Mouse (Mus musculus) right cerebral cortex, postnatal 10 days (tissue): Measurements from ENCODE around the gene Olfr1346.
A peak's percentile ranks its signal among the peaks of the same experiment; 100 is the strongest.
"Not testable (repeated sequence)": the region's sequence is repeated elsewhere in the genome, so short reads cannot be mapped to it uniquely, and the experiment has no call there.

Experiments used
- DNase-seq, 2 experiments: peaks; one replicate each; pipeline ENCODE4 v3.0.0; 2021; ENCODE audit warnings: low spot score in 2 of 2

Olfr1346 gene

DNA sequence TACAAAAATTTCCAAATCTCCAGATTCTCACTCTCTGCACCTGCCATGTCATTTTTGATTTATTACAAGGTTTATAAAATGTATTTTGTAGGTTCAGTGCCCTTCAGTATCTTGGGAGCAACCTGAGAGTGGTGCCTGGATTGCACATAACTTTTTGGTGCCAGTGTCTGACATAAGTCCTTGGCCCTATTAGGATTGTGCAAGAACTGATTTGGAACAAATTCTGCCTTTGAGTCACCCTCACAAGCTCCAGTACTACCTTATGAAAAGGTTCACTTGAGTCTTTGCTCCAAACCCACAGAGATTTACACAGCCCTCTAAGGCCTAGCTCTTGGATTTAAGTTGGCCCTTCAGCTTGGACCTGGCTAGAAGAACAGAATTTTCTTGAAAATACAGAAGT lies at the start of gene Olfr1346:
Gene Olfr1346, plus strand, starts transcription at position 151 of the 400 bp plus-strand sequence.
- DNase-seq = no peak

DNA sequence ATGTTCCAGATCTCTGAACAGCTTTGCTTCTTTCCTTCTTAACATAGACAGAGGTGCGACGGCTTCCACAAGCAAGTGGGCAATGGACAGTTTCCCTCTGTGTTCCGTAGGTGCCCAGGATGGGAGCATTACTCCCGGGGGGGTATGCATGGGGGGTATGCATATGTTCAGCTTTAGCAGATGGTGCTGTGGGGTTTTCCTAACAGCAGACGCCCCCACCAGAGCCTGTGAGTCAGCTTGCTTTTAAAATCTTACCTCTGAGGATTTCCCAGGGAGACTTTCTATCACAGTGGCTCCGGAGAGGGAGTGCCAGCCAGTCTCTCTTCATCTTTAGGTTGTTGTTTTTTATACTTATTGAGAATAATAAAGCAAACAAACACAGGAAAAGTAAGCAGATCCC lies 47.0 kb upstream of the Olfr1346 start:
- DNase-seq = no peak

DNA sequence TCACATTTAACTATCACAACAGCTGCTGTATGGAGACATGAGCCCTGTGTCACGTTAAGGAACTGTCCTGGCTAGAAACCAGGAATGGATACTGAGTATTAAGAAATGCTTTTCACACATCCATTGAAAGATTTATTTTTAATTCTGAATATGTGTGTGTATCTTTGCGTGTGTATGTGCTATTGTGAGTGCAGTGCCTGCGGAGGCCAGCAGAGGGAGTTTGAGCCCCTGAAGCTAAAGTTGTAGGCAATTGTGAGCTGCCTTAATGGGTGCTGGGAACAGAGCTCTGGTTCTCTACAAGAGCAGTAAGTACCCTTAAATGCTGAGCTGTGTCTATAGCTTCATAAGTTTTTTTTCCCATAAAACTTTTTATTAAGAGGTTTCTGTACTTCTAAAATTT lies 37.5 kb upstream of the Olfr1346 start:
- no peak for DNase-seq

DNA sequence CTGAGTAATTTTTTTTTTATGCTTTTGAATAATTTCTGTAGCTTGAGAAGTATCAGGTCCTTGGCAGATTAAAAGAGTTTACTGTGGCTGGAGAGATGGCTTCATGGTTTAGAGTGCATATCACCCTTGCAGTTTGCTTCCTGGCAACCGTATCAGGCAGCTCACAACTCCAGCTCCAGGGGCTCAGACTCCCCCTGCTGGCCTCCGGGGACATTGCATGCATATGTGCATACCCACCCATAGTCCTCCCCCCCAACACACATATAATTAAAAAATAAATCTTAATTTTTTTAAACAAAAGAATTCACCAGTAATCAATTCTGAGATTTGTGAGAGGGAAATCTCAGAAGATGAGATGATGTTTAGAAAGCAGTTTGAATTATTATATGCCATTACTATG lies 36.6 kb upstream of the Olfr1346 start:
- DNase-seq = no peak

DNA sequence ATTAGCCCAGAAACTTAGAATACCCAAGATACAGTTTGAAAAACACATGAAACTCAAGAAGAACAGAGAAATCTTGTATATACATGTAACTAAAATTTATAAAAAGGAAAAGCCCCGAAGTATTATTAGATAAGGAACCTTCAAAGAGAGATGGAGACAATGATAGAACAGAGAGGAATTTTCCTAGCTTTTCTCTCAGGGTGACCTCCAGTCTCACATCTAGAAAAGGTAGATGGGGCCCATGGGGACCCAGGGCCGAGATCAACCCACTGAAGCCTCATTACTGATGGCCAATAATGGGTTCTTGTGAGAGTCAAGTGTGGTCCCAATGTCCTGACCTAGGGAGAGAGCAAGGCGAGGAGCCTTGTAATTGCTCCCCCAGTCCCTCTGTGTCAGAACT lies 28.5 kb upstream of the Olfr1346 start, which contains the start of gene Olfr1344:
Gene Olfr1344, plus strand, starts transcription at position 301 of the 400 bp plus-strand sequence.
- DNase-seq = no peak

DNA sequence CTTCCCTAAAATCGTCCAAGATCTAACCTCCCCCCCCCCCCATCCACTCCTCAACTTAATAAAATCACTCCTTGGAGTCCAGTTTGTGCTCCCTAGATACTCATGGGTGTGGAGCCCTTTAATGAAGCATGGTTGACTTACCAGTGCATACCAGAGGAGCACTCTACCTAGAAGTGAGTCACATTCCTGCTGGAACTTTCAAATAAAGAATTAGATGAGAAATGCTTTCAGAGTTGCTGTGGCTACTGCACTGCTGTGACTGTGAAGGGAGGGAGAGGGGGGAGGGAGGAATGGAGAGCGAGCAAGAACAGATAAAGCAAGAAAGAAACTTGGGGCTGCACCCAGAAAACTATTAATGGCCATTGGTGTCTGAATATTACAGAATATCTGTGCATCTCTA lies 25.7 kb upstream of the Olfr1346 start:
- DNase-seq = no peak

DNA sequence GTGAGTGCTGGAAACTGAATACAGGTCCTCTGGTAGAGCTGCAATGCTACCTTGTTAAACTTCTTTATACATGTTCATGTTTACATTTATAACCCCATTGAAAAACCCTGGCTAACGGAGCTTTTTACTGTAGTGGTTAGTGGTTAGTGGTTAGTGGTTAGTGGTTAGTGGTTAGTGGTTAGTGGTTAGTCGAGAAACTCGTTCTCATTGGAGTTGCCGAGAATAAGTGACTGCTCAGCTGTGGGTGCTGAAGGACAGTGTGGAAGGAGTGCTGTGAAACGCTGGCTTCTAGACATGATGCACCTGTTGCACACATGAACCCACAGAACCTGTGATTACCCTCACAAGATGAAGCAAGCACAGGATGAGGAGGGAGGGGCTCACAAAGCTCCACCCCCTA lies 19.1 kb upstream of the Olfr1346 start:
- DNase-seq = no peak

DNA sequence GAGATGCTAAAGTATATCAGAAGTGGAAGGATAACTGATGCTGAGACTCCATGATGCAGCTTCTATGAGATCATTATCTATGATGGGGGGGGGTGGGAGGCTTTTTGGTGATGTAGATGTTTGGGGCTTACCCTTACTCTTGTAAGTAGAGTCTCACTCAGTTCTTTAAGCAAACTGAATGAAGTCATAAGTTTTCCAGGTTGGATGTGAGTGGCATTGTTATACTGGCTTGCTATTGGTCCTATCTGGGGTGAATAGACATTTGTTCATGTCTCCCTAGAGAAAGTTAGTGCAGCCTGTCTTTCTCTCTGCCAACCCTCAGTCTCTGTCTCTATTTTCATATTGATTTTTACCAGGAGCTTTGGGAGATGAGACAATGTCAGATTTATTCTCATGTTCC lies 11.0 kb upstream of the Olfr1346 start, which contains the start of gene Olfr1336:
Gene Olfr1336, plus strand, starts transcription at position 301 of the 400 bp plus-strand sequence.
- no peak for DNase-seq

DNA sequence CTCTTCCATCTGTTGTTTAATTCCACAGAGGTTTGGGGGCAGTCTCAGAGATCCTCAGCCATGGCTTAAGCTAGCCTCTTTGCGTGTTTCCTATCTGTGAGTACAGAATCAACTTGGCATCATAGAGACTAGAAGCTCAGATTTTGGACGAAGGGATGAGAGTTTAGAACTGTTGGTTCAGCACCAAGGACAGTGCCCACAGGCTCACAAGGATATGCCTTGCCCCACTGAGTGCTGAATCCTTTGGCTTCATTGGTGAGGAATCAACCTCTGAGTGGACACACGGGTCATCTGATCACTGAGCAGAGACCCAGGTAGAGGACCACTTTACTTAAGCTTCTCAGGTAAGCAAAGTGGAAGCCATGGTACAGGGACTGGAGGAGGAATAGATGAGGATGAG lies 10.5 kb upstream of the Olfr1346 start:
- no peak for DNase-seq

DNA sequence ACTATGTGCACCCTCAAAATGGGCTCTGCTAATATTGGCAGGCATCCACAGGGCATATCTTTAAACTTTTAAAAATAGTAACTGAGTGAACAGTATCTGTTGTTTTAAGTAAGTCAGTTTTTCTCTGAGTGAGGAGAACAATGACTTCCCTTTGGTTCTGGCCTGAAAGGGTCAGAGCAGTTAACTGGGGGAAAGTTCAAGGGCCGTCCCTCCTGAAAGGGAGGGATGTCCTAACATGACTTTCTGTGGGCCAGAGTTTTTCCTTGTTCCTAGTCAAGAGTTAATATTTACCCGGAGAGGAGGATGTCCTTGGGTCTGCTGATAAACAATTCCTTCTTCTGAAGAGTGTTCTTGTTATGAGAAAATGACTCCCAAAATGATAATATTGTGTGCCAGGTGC lies 10.7 kb downstream of the Olfr1346 start:
- DNase-seq = not testable (repeated sequence)

DNA sequence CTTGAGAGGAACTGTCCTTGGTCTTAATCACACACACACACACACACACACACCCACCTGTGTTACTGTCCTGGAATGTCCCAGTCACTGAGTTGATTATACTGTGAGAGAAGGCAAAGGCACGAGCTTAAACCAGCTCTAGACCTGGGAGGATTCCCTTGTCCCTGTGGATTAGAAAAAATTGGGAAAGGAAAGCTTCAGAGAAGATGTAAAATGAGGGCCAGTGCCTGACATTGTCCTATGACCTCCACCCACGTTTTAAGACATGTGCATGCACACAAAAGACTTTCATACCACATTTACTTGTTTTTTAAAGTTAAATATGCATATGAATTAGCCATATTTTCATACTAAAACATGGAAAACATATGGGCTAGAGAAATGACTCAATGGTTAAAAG lies 19.9 kb downstream of the Olfr1346 start, which contains the start of gene Olfr5:
Gene Olfr5, minus strand, starts transcription at position 101 of the 400 bp plus-strand sequence.
- DNase-seq = no peak

DNA sequence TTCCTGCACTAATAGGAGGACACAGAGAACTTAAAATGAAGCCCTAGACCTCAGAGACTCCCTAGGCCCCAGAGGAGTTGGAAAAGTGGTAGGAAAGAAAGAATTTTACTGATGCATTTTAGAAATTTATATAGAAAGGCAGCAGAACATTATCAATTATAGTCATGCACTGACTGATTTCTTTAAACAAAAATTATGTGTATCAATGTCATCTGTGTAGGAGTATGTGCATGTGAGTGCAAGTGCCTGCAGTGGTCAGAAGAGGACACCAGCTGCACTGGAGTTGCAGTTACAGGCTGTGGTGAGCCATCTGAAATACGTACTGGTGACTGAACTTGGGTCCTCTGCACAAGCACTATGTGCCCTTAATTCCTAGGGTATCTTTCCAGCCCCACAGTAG lies 32.8 kb downstream of the Olfr1346 start, which contains the start of gene Olfr1347:
Gene Olfr1347, minus strand, starts transcription at position 101 of the 400 bp plus-strand sequence.
- DNase-seq = no peak

DNA sequence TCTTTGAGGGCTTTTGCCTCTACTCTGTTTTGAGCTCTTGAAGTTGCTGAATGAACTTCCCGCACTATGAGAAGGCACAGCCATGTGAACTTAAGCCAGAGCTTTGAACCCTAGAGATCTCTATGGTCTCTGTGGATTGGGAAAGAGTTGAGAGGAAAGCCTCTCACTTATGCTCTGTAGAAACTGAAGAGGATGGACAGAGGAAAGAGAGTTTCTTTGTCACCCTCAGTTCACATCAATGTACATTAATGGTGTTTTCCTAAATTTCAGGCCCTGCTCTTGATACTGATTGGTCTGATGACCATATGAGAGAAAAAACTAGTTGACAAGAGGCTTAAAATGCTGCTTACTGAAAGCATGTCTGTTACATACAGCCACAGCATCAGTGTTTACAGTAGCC lies 41.7 kb downstream of the Olfr1346 start, which contains the start of gene Olfr1348:
Gene Olfr1348, minus strand, starts transcription at position 101 of the 400 bp plus-strand sequence.
- no peak for DNase-seq

DNA sequence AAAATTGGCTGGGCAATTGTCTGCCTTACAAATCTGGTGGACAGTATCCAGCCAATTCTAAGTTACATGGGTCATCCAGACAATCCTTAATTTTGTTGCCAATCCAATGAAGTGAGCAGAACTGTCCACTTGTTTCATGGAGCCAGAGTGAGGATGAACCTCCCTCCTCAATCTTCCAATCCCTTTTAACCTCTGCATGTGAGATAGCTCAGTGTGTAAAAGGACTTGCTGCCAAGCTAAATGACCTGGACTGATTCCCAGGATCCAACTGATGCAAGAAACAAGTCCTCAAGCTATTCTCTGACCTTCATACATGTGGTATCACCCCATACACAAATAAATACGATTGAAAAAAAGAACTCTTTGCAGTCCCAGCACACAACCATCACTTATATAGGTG lies 54.8 kb downstream of the Olfr1346 start:
- no peak for DNase-seq

DNA sequence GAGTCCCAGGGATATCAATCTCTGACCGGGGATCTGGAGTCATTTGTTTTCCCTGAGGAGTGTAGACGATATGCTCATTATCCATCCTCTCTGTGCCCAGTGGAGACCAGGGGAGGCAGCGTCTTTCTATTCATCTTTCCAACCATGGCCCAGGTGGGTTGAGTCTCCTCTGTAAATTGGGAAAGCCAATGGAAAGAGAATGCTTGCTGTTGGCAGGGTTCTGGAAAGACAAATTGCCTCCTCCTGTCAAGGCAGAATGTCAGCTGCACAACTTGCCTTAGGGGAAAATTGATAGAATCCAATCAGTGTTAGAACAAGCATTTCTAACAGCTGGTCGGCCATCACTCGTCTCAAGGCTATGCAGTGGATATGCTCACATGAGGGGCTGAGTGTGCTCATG lies 55.9 kb downstream of the Olfr1346 start, which contains the start of gene Olfr1349:
Gene Olfr1349, minus strand, starts transcription at position 101 of the 400 bp plus-strand sequence.
- DNase-seq = no peak

DNA sequence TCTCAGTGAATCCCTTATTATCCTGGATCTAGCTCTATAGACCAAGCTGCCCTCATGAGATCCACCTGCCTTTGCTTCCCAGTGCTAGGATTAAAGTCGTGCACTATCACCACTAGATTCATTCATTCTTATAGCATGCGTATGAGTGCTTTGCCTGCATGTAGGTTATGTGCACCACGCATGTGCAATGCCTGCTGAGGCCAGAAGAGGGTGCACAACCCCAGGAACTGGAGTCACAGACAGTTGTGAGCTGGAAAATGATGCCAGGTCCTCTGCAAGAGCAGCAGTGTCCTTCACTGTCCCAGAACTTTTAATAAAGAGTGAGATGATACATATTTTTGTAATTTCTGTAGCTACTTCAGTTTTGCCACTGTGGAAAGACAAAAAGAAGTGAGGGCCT lies 58.1 kb downstream of the Olfr1346 start:
- peak in 1 of 2 experiments; percentile 19 for DNase-seq

DNA sequence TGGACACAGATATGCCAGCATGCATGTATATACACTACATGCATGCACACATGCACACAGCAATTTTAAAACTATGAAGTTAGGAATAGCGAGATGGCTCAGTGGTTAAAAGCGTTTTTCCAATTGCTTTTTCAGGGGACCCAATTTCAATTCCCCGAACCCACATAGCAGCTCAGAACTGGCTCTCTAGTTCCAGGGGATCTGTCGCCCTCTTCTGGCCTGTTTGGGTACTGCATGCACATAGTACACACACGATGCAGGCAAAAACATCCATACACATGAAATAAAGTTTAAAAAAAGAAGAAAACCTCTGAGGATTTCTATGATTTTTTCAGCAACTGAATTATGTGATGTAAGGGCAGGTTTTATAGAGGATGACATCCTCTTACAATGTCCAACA lies 59.2 kb downstream of the Olfr1346 start:
- DNase-seq = peak in 1 of 2 experiments; percentile 17
